Mouse (Mus musculus): Measurements from ENCODE around the gene Zfp583.
"Not testable (repeated sequence)": the region's sequence is repeated elsewhere in the genome, so short reads cannot be mapped to it uniquely, and the experiment has no call there.

Zfp583 gene

DNA sequence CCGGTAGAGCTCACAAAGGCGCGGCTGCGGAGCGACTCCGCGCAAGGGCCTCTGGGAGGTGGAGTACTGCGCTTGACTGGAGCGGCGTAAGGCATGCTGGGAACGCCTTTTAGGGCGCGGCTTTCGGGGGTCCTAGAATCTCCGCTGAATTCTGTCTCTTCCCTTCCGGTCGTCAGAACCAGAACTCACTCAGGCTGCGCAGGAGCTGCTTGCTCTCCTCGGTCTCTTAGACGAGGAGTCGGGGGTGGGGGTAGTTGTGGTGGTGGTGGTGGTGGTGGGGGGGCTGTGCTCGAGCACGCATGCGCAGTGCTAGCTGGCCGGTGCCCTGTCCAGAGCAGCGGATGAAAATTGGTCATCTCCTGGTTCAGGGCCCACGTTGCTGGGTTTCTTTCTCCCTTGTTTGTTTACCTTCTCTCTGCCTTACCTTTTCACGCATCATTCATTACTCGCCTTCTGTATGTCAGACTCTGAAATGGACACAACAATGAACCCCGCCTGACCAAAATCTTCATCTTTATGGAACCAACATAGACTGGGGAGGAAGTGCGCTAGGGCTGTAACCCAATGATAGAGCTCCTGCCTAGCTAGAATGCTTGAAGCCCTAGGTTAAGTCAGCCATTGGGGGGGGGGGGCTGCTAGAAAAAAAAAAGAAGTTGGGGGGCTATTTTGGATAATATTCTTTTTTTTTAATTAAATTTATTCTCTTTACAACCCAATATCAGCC, at the start of gene Zfp583:
Gene Zfp583, minus strand, starts transcription at position 53 of the 724 bp plus-strand sequence.
- peak; percentile 86 for DNase-seq (ENCODE audit: low spot score)

DNA sequence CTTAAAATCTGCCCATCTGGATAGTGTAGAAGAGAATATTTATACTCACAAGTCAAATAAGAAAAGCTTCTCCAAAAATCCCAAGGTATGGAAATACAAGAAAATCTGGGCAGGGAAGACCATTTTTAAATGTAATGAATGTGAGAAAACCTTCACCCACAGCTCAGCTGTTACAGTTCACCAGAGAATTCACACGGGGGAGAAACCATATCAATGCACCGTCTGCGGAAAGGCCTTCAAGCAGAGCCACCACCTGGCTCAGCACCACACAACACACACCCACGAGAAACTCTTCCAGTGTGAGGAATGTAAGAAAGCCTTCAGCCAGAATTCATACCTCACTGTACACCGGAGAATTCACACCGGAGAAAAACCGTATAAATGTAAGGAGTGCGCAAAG, 47.4 kb upstream of the Zfp583 start:
- DNase-seq (ENCODE audit: low spot score): no peak

DNA sequence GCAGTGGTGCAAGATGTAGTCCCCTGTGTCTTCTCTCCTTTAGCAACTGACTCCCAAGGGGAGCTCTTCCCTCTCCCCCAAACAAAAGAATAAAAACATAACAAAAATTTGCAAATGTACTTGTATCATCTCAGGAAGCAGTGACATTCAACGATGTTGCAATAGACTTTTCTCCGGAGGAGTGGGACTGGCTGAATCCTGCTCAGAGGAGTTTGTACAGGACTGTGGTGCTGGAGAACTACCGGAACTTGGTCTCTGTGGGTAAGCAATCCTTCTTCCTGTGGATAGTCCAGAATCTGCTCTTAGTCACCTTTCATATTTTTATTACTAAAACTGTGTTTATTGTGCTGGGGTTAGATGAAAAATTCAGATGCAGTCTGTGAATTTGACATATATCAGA, 41.9 kb upstream of the Zfp583 start:
- DNase-seq (ENCODE audit: low spot score): no peak

DNA sequence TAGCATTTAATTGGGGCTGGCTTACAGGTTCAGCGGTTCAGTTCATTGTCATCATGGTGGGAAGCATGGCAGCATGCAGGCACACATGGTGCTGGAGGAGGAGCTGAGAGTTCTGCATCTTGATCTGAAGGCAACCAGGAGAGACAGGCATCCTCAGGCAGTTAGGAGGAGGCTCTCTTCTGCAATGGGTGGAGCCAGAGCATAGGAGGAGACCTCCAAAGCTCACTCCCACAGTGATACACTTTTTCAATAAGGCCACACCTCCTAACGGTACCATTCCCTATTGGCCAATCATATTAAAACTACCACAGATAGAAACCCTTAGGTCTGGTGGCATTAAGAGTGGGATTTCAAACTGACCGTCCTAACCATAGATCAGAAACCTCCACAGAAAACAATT, 38.4 kb upstream of the Zfp583 start:
- no peak for DNase-seq (ENCODE audit: low spot score)

DNA sequence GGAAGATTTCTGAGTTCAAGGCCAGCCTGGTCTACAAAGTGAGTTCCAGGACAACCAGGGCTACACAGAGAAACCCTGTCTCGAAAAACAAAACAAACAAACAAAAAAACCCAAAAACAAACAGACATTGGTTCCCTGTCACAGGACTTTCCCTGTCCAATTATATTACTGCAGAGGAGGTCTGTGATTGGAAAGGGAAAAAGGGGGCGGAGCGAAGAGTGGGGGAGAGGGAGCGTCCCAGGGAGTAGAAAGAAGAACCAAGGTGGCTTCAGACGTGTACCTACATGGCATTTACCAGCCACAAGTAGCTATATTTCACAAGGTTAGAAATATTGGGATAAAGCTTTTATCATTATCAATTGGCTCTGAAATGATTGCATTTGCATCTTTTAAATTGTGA, 37.1 kb upstream of the Zfp583 start:
- not testable (repeated sequence) for DNase-seq (ENCODE audit: low spot score)

DNA sequence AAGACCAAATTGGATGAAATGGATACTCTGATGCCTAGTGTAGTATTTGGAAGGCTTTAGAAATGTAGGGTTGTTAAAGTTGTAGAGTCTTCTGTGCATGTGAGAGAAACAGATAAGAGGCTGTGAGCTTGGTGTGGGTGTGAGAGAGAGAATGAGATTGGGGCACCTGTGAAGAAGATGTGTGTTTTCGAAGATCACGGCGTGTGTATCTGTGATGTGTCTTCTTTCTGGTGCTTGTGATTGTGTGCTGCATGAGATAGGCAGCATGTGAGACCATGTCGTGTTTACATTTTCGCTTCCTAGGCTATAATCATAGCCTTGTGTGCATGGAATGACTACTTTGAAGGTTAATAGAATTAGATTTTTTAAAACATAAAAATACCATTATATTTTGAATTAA, 36.1 kb upstream of the Zfp583 start:
- no peak for DNase-seq (ENCODE audit: low spot score)

DNA sequence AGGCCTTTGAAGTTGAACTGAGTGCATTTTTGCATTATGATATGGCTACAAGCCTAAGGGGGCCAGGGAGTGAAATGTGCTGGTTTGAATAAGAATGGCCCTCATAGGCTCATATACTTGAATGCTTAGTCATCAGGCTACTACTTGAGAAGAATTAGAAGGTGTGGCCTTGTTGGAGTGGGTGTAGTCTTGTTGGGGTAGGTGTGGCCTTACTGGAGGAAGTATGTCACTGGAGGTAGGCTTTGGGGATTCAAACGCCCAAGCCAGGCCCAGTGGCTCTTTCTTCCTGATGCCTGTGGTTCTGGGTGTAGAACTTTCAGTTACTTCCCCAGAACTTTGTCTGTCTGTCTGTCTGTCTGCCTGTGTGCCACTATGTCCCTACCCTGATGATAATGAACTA, 33.7 kb upstream of the Zfp583 start:
- DNase-seq (ENCODE audit: low spot score): no peak

DNA sequence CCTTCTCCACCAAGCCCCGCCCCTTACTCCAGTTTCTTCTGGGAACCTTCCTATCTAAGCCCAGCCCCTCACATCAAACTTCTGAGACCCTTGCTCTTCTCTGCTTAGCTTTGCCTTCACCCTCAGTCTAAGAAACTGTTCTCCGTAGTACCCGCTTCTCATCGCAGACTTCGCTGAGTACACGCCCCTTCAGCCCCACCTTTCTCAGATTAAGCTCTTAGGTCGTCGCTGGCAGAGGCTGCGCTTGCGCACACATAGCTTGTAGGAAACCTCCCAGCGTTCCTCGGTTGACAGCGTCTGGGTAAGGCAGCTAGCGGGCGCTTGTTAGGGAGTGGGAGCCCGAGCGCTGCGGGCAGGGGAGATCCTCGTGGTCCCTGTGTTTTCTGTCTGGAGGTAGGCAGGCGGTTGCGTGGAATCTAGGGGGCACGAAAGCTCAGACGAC, 32.0 kb upstream of the Zfp583 start, which contains the start of gene Zfp78:
Gene Zfp78, plus strand, starts transcription at position 234 of the 442 bp plus-strand sequence.
- no peak for DNase-seq (ENCODE audit: low spot score)

DNA sequence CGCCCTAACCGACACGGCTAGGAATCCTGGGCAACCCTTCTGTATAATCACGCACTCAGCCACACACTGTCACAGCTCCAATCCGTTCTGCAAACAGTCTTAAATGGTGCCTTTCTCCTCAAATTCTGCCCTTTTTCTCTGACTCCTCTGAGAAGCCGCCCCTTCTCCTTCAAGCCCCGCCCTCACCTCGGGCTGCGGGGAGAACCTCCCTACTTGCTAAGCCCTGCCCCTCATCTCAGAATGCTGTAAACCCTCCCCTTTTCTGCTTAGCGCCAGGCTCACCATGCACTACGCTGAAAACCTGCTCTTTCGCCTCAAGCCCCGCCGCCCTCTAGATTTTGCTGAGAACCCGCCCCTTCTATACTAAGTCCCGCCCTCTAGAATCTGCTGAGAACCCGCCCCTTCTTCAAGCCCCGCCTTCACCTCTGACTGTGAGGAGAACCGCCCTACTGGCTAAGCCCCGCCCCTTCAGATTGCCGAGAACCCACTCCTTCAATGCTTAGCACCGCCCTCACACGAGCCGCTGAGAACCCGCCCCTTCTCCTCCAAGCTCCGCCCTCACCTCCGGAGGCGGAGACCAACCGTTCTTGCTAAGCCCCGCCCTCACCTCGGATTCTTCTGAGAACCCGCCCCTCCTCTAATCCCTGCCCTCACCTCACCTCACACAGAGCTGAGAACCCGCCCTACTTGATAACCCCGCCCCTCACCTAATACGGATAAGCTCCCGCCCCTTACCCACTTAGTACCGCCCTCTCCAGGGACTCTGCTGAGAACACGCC, 31.4 kb upstream of the Zfp583 start:
- peak; percentile 100 for DNase-seq (ENCODE audit: low spot score)

DNA sequence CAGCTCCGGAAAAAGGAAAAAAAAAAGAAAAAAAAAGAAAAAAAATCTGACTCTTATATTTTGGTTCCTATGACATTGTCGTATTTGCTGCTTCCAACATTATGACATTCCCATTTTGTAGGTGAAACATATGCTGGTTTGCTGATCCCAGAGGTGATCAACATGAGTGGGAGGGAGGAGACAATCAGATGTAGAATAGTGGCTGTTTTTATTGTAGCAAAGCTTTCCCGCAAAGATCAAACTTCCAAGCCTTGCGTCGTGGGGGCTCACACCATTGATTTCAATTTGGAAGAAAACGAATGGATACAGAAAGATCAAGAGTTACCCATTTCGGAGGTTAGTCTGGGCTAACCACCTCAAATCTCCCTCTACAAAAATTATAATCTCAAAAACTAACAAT, 30.7 kb upstream of the Zfp583 start:
- no peak for DNase-seq (ENCODE audit: low spot score)

DNA sequence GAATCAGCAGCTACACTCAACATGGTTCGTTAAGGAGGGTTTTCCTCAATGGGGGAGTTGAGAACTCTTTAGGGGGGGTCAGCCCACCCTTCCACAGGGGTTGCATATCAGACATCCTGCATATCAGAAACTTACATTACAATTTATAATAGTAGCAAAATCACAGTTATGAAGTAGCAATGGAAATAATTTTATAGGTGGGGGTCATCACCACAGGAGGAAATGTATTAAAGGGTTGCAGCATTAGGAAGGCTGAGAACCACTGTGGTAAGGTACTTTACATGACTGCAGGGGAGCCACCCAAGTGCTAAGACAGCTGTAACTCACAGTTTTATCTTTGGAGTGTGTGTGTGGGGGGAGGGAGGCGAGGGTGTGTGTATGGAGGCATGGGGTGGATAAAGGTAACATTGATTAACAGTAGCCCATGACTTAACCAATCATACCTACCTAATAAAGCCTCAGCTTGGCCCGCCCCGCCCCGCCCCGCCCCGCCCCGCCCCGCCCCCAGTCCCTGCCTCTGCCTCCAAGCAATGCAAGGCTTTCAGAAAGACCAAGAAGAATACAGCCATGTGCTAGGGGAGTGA, 29.5 kb upstream of the Zfp583 start:
- no peak for DNase-seq (ENCODE audit: low spot score)

DNA sequence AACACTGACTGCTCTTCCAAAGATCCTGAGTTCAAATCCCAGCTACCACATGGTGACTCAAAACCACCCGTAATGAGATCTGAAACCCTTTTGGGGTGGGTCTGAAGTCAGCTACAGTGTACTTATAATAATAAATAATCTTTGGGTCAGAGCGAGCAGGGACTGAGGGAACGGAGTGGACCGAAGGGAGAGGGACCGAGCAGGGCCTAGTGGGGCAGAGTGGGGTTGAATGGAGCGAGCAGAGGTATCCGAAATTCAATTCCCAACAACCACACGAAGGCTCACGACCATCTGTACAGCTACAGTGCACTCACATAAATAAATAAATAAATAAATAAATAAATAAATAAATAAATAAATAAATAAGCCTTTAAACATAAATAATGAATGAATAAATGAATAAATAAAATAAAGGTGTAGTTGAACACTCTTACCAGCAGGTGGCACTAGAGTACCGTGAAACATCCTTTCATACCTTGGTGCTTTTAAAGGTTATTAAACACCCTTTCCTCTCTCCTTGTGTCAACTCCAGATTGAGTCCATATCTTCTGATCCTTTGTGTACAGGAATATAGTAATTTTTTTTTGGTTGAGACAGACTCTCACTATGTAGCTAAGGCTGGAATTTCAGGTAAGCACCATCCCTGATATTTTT, 28.0 kb upstream of the Zfp583 start:
- no peak for DNase-seq (ENCODE audit: low spot score)

DNA sequence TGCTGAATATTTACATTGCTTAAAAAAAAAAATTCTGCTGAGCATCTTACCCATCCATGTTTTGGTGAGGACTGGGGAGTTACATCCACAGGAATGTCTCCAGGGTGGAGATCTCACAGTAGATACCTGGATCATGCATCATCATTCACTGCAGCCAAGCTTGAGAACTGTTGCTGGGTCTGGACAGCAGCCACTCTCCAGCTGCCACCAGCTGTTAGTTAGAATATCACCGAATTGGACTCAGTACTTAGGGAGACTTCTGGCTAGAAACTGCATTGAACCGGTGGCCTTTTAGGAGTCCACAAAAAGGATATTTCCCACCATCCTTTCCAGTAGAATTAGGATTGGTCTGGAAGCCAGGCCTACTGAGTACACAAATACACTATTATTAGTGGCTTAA, 27.0 kb upstream of the Zfp583 start:
- no peak for DNase-seq (ENCODE audit: low spot score)

DNA sequence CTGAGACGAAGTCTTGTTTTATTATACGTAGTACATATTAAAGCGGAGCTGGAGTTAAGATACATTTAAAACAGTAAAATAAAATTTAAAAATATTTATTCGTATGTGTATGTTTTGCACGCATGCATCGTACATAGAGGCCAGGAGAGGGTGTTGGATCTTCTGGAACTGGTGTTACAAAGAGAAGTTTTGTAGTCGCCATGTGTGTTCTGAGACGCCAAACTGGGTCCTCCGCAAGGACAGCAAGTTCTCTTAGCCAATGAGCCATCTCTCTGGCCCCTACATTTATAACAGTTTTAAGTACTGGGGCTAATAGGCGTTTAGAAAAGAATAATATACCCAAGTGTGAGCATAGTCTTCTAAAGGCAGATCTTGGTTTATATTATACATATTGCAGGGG, 13.0 kb upstream of the Zfp583 start:
- DNase-seq (ENCODE audit: low spot score): no peak

DNA sequence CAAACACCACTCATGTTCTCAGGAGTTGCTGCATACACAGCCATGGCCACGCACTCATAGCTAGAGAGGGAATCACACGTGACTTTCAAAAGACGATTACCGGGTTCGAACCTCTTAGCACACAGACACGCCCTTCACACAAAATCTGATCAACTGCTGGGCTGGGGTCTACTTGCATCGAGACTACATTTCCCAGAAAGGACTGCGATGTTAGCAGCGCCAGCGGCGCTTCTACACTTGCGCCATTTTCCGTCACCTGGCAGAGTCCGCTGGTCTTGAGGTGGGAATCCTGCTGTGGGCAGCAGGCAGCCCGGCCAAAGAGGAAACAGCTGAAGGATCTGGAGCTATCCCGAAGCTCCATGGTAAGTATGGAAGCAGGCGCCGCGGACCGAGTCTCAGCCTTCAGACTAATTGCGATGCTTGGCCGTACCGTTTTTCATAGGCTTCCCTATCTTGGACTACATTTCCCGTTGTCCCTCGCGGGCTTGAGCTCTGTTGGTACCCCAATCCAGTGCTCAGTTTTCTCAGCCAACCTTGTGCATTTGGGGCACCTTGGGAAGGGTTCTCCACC, 12.5 kb upstream of the Zfp583 start, which contains the start of gene Gm3854:
Gene Gm3854, plus strand, starts transcription at position 259 of the 571 bp plus-strand sequence.
- DNase-seq (ENCODE audit: low spot score): peak; percentile 63

DNA sequence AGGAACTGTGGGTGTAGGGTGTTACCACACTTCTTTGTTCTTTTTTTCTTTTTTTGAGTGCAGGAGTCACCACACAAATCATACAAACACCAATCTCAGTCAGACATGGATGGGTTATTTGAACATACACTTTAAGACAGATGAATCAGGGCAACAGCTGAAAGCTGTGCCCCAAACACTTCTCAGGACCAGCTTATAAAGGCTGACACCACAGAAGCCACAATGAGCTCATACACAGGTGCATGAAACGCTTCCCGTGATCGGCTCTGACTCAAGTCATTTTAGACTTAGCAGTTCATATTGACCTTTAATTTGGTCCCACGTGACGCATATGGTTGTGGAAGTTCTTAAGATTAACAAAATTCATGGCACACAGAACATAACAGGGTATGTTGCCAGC, 8.8 kb upstream of the Zfp583 start:
- DNase-seq (ENCODE audit: low spot score): no peak

DNA sequence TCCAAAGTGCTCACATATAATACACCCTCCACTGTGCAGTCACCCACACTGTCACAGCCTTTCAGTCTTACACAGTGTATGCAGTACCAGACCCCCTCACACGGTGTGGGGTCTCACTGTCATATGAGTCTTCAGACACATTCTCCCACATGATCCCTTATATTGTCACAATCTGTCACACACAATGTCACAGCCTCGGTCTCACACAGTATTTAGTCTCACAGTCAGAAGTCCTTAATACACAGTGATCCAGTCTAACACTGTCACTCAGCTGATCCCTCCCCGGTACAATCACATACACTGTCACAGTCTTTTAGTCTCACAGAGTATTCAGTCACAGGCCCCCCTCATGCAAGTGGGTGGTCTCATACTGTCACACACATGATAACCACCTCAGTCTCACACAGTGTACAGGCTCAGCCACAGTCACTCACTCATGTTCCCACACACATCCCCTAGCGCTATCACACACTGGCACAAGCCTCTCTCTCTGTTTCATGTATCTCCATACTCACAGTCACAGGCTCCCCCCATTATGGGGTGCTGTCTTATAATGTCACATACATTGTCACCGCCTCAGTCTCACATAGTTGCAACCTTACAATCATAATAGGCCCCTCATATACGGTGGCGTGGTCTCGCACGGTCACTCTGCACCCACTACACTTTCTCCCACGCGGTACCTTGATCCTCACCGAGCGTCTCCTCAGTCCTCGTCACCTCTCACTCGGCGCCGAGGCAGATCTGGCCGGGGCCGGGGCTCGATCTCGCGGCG, 440 bp downstream of the Zfp583 start:
- peak; percentile 41 for DNase-seq (ENCODE audit: low spot score)

DNA sequence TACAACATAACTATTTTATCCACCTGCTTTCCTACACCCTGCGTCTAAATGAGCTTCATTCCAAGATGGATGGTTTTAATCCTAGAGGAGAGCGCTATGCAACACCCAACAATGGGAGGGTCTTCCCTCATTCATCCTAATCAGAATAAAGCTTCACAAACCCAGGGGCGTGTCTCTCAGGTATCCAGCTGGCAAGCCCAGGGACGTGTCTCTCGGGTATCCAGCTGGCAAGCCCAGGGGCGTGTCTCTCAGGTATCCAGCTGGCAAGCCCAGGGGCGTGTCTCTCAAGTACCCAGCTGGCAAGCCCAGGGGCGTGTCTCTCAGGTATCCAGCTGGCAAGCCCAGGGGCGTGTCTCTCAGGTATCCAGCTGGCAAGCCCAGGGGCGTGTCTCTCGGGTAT, 30.3 kb downstream of the Zfp583 start:
- DNase-seq (ENCODE audit: low spot score): not testable (repeated sequence)

DNA sequence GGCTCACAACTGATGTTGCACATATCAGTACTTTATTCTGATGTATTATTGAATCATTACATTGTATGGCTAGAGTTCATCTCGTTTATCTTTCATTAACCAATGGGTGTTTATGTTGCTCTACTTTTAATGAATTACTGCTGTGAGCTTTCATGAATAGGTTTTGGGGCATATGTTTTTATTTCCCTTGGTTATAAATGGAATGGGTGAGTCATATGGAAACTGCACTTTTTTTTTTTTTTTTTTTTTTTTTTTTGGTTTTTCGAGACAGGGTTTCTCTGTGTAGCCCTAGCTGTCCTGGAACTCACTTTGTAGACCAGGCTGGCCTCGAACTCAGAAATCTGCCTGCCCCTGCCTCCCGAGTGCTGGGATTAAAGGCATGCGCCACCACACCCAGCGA, 40.0 kb downstream of the Zfp583 start:
- DNase-seq (ENCODE audit: low spot score): not testable (repeated sequence)

DNA sequence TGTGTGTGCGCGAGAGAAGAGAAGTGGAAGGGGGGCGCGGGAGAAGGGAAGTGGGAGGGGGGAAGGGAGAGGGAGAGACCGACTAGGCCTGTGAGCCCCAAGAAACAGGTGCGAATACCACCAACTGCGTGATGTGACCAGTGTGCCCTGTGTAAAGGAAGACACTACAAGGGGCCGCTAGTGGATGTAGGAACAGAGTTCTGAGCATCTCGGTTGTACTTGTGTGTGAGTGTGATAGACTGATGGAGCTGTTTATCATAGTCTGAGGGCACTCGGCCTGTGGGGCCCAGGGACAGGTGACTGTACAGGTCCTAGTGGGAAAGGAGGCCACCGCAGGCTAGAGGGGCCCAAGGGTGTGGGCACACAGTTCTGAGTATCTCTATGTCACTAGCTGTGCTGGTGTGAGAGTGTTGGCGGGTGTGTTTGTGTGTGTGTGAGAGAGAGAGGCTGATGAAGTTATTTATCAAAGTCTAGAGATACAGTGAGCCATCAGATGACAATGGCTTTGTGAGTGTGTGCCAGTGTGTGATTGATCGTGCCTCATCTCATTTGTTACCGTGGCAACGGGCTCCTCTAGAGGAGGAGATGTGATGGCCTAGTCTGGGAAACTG, 44.1 kb downstream of the Zfp583 start:
- DNase-seq (ENCODE audit: low spot score): no peak
